Mouse (Mus musculus) layer of hippocampus, adult 9-10 months (tissue): Measurements from ENCODE around the gene Aebp2.

Experiments
- DNase-seq: peaks from one replicate; pipeline ENCODE4 v3.0.0; 2022; ENCODE audit warnings: low spot score

The Aebp2 gene

GRCm38 (mm10) chr6:140608666-140609065, 13.8 kb upstream of the Aebp2 start:
- no peak for DNase-seq

GRCm38 (mm10) chr6:140609533-140609932, 12.9 kb upstream of the Aebp2 start:
- DNase-seq = no peak

GRCm38 (mm10) chr6:140610117-140610516, 12.3 kb upstream of the Aebp2 start:
- no peak for DNase-seq

GRCm38 (mm10) chr6:140611282-140611681, 11.2 kb upstream of the Aebp2 start:
- no peak for DNase-seq

GRCm38 (mm10) chr6:140611893-140612473, 10.5 kb upstream of the Aebp2 start:
- DNase-seq = no peak

- no peak for DNase-seq
Measured at GRCm38 (mm10) chr6:140613822-140614221, 8.6 kb upstream of the Aebp2 start.

GRCm38 (mm10) chr6:140614711-140615110, 7.8 kb upstream of the Aebp2 start:
- DNase-seq = no peak

- no peak for DNase-seq
Measured at GRCm38 (mm10) chr6:140620531-140621349, 1.7 kb upstream of the Aebp2 start.

- no peak for DNase-seq
Measured at GRCm38 (mm10) chr6:140621622-140622021, 841 bp upstream of the Aebp2 start.

GRCm38 (mm10) chr6:140623226-140624095, 998 bp downstream of the Aebp2 start:
- DNase-seq = peak; percentile 63

- no peak for DNase-seq
Measured at GRCm38 (mm10) chr6:140624096-140625051, 1.9 kb downstream of the Aebp2 start.

- no peak for DNase-seq
Measured at GRCm38 (mm10) chr6:140629176-140629859, 6.9 kb downstream of the Aebp2 start.

GRCm38 (mm10) chr6:140630306-140630705, 7.8 kb downstream of the Aebp2 start:
- no peak for DNase-seq

GRCm38 (mm10) chr6:140633616-140634015, 11.2 kb downstream of the Aebp2 start:
- no peak for DNase-seq

GRCm38 (mm10) chr6:140636290-140636689, 13.8 kb downstream of the Aebp2 start:
- DNase-seq = no peak

GRCm38 (mm10) chr6:140642010-140642409, 19.5 kb downstream of the Aebp2 start:
- no peak for DNase-seq

- DNase-seq = no peak
Measured at GRCm38 (mm10) chr6:140642655-140643054, 20.2 kb downstream of the Aebp2 start.

- no peak for DNase-seq
Measured at GRCm38 (mm10) chr6:140645931-140646330, 23.5 kb downstream of the Aebp2 start.

GRCm38 (mm10) chr6:140646892-140647291, 24.4 kb downstream of the Aebp2 start:
- DNase-seq = no peak

- no peak for DNase-seq
Measured at GRCm38 (mm10) chr6:140649812-140650211, 27.3 kb downstream of the Aebp2 start.

- no peak for DNase-seq
Measured at GRCm38 (mm10) chr6:140651923-140652322, 29.5 kb downstream of the Aebp2 start.
